Mouse (Mus musculus) small intestine, adult 2 months (tissue): ENCODE results near the gene Adamts9.

ENCODE experiments used
- CTCF ChIP-seq: fragments of 200-500 bp; IDR thresholded peaks from 2 replicates; pipeline ENCODE4 v1.5.1; 2012; ENCODE audit warnings: low read depth, mild to moderate bottlenecking, control low read depth, inconsistent platforms, low read length, moderate library complexity, mixed read lengths; ENCODE audit not compliant: insufficient replicate concordance, insufficient read length; ENCODE audit errors: extremely low read depth
- POLR2A ChIP-seq: fragments of 200-500 bp; IDR thresholded peaks from 2 replicates; pipeline ENCODE4 v1.6.1; 2012; ENCODE audit warnings: low read depth, mild to moderate bottlenecking, control low read depth, inconsistent platforms, low read length, moderate library complexity

DNA sequence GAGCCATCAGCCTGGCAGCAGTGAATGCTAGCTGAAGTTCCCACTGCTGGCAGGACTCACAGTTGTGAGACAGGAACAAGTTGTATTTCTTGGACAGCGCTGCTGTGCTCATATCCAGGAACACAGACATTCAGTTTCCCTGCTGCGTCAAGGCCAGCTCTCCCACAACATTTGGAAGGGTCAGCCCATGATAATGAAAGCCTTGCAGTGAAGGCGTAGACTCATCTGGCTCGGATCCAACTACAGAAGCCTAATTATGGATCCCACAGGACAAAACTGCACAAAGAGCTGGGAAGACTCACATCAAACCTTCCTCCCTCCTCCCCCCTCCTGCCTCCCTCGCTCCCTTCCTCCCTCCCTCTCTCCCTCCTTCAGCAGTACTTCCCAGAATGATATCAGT, 93.0 kb downstream of the Adamts9 start:
- TF ChIP-seq CTCF (no peak), POLR2A (no peak)
